Mouse (Mus musculus): ENCODE measurements around the gene Rps27. TPM values are rescaled to one million over a fixed set of nuclear protein-coding genes. Genes with fewer than 3 reads are reported as not detected.
"Not testable (repeated sequence)": the region's sequence is repeated elsewhere in the genome, so short reads cannot be mapped to it uniquely, and the experiment has no call there.

Gene Rps27
- total and polyA plus RNA-seq, 3 experiments: 2,476 to 6,504 TPM; not detected in 1

- H3K27me3 ChIP-seq (ENCODE audit: control insufficient read depth in 1 of 2, insufficient read depth in 2 of 2, low read length in 2 of 2); H3K36me3 ChIP-seq (ENCODE audit: control insufficient read depth in 1 of 2, insufficient read depth in 2 of 2, low read length in 2 of 2); H3K27ac ChIP-seq (ENCODE audit: control insufficient read depth, low read depth, low read length); H3K9me3 ChIP-seq (replicated peaks; ENCODE audit: insufficient read depth, low read length); H3K4me1 ChIP-seq (ENCODE audit: control insufficient read depth in 1 of 2, insufficient read depth in 2 of 2, low read length in 2 of 2); H3K9ac ChIP-seq (ENCODE audit: control insufficient read depth, low read depth, low read length, poor library complexity, severe bottlenecking); H3K4me3 ChIP-seq (ENCODE audit: control insufficient read depth in 1 of 2, insufficient read depth in 1 of 2, low read depth in 2 of 2, low read length in 2 of 2); DNase-seq (ENCODE audit: low read depth, low spot score): not testable (repeated sequence)
- H3K79me2 ChIP-seq (ENCODE audit: control insufficient read depth, insufficient read depth, low read length, poor library complexity): peaks cover 27% of the 10 kb centered on the region
Observed at GRCm38 (mm10) chr3:90251731-90252226, 38.3 kb upstream of the Rps27 start.

GRCm38 (mm10) chr3:90250791-90251190 lies 37.3 kb upstream of the Rps27 start:
- no peak overlapping the region for H3K27ac ChIP-seq (ENCODE audit: control insufficient read depth, low read depth, low read length)
- TF ChIP-seq UBTF (IDR thresholded peaks at IDR 0.05; ENCODE audit: borderline replicate concordance, insufficient read depth, low read depth, low read length) (no peak), POLR2A (IDR thresholded peaks at IDR 0.05; ENCODE audit: control insufficient read depth in 1 of 2, insufficient read depth in 1 of 2, low read depth in 1 of 2, low read length in 2 of 2, poor library complexity in 1 of 2) (no peak), MAX (IDR thresholded peaks at IDR 0.05; ENCODE audit: low read length) (no peak), RCOR1 (IDR thresholded peaks at IDR 0.05; ENCODE audit: low read depth, low read length) (no peak)
- no peaks in the 10 kb centered on the region for H3K27me3 ChIP-seq (ENCODE audit: control insufficient read depth in 1 of 2, insufficient read depth in 2 of 2, low read length in 2 of 2)
- no peaks in the 10 kb centered on the region for H3K9me3 ChIP-seq (replicated peaks; ENCODE audit: insufficient read depth, low read length)
- peaks cover 21% of the 10 kb centered on the region for H3K79me2 ChIP-seq (ENCODE audit: control insufficient read depth, insufficient read depth, low read length, poor library complexity)
- H3K4me1 ChIP-seq (ENCODE audit: control insufficient read depth in 1 of 2, insufficient read depth in 2 of 2, low read length in 2 of 2): peaks cover 8 to 10% of the 10 kb centered on the region in 2 experiments; a peak in 3 of 4 replicates
- peaks cover 0 to 12% of the 10 kb centered on the region in 2 experiments; a peak in 3 of 4 replicates for H3K36me3 ChIP-seq (ENCODE audit: control insufficient read depth in 1 of 2, insufficient read depth in 2 of 2, low read length in 2 of 2)
- H3K4me3 ChIP-seq (ENCODE audit: control insufficient read depth in 1 of 2, insufficient read depth in 1 of 2, low read depth in 2 of 2, low read length in 2 of 2): no peak overlapping the region
- no peak overlapping the region for H3K9ac ChIP-seq (ENCODE audit: control insufficient read depth, low read depth, low read length, poor library complexity, severe bottlenecking)
- DNase-seq (ENCODE audit: low read depth, low spot score): no peak

- Histone ChIP-seq H3K27me3 (ENCODE audit: control insufficient read depth in 1 of 2, insufficient read depth in 2 of 2, low read length in 2 of 2) (no peaks in the 10 kb centered on the region), H3K27ac (ENCODE audit: control insufficient read depth, low read depth, low read length) (no peak overlapping the region), H3K9me3 (replicated peaks; ENCODE audit: insufficient read depth, low read length) (no peaks in the 10 kb centered on the region), H3K9ac (ENCODE audit: control insufficient read depth, low read depth, low read length, poor library complexity, severe bottlenecking) (peak overlapping the region; percentile 78), H3K4me3 (ENCODE audit: control insufficient read depth in 1 of 2, insufficient read depth in 1 of 2, low read depth in 2 of 2, low read length in 2 of 2) (peak overlapping the region; percentile 72 to 98), H3K36me3 (ENCODE audit: control insufficient read depth in 1 of 2, insufficient read depth in 2 of 2, low read length in 2 of 2) (peaks cover 0 to 7% of the 10 kb centered on the region in 2 experiments; a peak in 2 of 4 replicates), H3K4me1 (ENCODE audit: control insufficient read depth in 1 of 2, insufficient read depth in 2 of 2, low read length in 2 of 2) (peaks cover 7 to 10% of the 10 kb centered on the region in 2 experiments; a peak in 2 of 4 replicates), H3K79me2 (ENCODE audit: control insufficient read depth, insufficient read depth, low read length, poor library complexity) (peaks cover 7% of the 10 kb centered on the region)
- TF ChIP-seq POLR2A (IDR thresholded peaks at IDR 0.05; ENCODE audit: control insufficient read depth in 1 of 2, insufficient read depth in 1 of 2, low read depth in 1 of 2, low read length in 2 of 2, poor library complexity in 1 of 2) (no peak), MXI1 (IDR thresholded peaks at IDR 0.05; ENCODE audit: low read depth, low read length) (no peak), ZKSCAN1 (IDR thresholded peaks at IDR 0.05; ENCODE audit: low read depth, low read length) (no peak), RCOR1 (IDR thresholded peaks at IDR 0.05; ENCODE audit: low read depth, low read length) (no peak), ZNF384 (IDR thresholded peaks at IDR 0.05; ENCODE audit: low read depth, low read length) (no peak), MYC (IDR thresholded peaks at IDR 0.05; ENCODE audit: low read depth, low read length) (no peak)
- no peak for DNase-seq (ENCODE audit: low read depth, low spot score)
Observed at GRCm38 (mm10) chr3:90248746-90249100, 35.3 kb upstream of the Rps27 start.

Measured in MEL (cell line).